Mouse (Mus musculus): ENCODE data around the gene Sgcd.

Gene Sgcd

GRCm38 (mm10) chr11:47988697-47989533 is at the start of gene Sgcd:
Gene Sgcd, minus strand, starts transcription at chr11:47988969.
- peak; percentile 85 for ATAC-seq (ENCODE audit: low TSS enrichment)

GRCm38 (mm10) chr11:48038051-48038450 is 49.3 kb upstream of the Sgcd start:
- no peak for ATAC-seq (ENCODE audit: low TSS enrichment)

GRCm38 (mm10) chr11:48012836-48013235 is 24.1 kb upstream of the Sgcd start:
- ATAC-seq (ENCODE audit: low TSS enrichment), result no peak

- peak; percentile 55 for ATAC-seq (ENCODE audit: low TSS enrichment)
Measured at GRCm38 (mm10) chr11:47988333-47988696, 454 bp downstream of the Sgcd start.

- peak; percentile 9; the same call in 1 of the 2 replicates for ATAC-seq (ENCODE audit: low TSS enrichment)
Measured at GRCm38 (mm10) chr11:47987893-47988267, 889 bp downstream of the Sgcd start.

- ATAC-seq (ENCODE audit: low TSS enrichment), result no peak
Measured at GRCm38 (mm10) chr11:47987251-47987892, 1.4 kb downstream of the Sgcd start.

GRCm38 (mm10) chr11:47982152-47982551 is 6.6 kb downstream of the Sgcd start:
- peak; percentile 76 for ATAC-seq (ENCODE audit: low TSS enrichment)

- ATAC-seq (ENCODE audit: low TSS enrichment), result peak; percentile 86
Measured at GRCm38 (mm10) chr11:47981108-47981507, 7.7 kb downstream of the Sgcd start.

- no peak for ATAC-seq (ENCODE audit: low TSS enrichment)
Measured at GRCm38 (mm10) chr11:47953291-47953690, 35.5 kb downstream of the Sgcd start.

GRCm38 (mm10) chr11:47952366-47952765 is 36.4 kb downstream of the Sgcd start:
- ATAC-seq (ENCODE audit: low TSS enrichment), result peak; percentile 27; the same call in 1 of the 2 replicates

- no peak for ATAC-seq (ENCODE audit: low TSS enrichment)
Measured at GRCm38 (mm10) chr11:47939795-47940194, 49.0 kb downstream of the Sgcd start.

- ATAC-seq (ENCODE audit: low TSS enrichment), result peak; percentile 94
Measured at GRCm38 (mm10) chr11:47917616-47918015, 71.2 kb downstream of the Sgcd start.

GRCm38 (mm10) chr11:47891617-47892172 is 97.1 kb downstream of the Sgcd start:
- no peak for ATAC-seq (ENCODE audit: low TSS enrichment)

GRCm38 (mm10) chr11:47890315-47890714 is 98.5 kb downstream of the Sgcd start:
- ATAC-seq (ENCODE audit: low TSS enrichment), result no peak

- peak; percentile 95 for ATAC-seq (ENCODE audit: low TSS enrichment)
Measured at GRCm38 (mm10) chr11:47885310-47885709, 103.5 kb downstream of the Sgcd start.

- peak; percentile 13; the same call in 1 of the 2 replicates for ATAC-seq (ENCODE audit: low TSS enrichment)
Measured at GRCm38 (mm10) chr11:47883545-47883944, 105.2 kb downstream of the Sgcd start.

- ATAC-seq (ENCODE audit: low TSS enrichment), result no peak
Measured at GRCm38 (mm10) chr11:47876633-47877170, 112.1 kb downstream of the Sgcd start.

GRCm38 (mm10) chr11:47845894-47846293 is 142.9 kb downstream of the Sgcd start:
- no peak for ATAC-seq (ENCODE audit: low TSS enrichment)

- ATAC-seq (ENCODE audit: low TSS enrichment), result no peak
Measured at GRCm38 (mm10) chr11:47833283-47833682, 155.5 kb downstream of the Sgcd start.

GRCm38 (mm10) chr11:47810307-47810706 is 178.5 kb downstream of the Sgcd start:
- peak; percentile 62; the same call in 1 of the 2 replicates for ATAC-seq (ENCODE audit: low TSS enrichment)

- peak; percentile 89 for ATAC-seq (ENCODE audit: low TSS enrichment)
Measured at GRCm38 (mm10) chr11:47804101-47804715, 184.6 kb downstream of the Sgcd start.

- no peak for ATAC-seq (ENCODE audit: low TSS enrichment)
Measured at GRCm38 (mm10) chr11:47777916-47778226, 210.9 kb downstream of the Sgcd start.
